Mouse (Mus musculus) CD4-positive, CD25-positive, alpha-beta regulatory T cell, adult 2 months (primary cell): ENCODE results near the gene Tnik.

Experiments
- DNase-seq: peaks from one replicate; pipeline ENCODE4 v3.0.0-alpha.2; 2012; ENCODE audit warnings: low read depth, low spot score

Gene Tnik

GRCm38 (mm10) chr3:28345961-28346360 lies 82.9 kb downstream of the Tnik start:
- no peak for DNase-seq

GRCm38 (mm10) chr3:28346476-28346875 lies 83.5 kb downstream of the Tnik start:
- DNase-seq = no peak

- no peak for DNase-seq
Observed at GRCm38 (mm10) chr3:28348746-28349145, 85.7 kb downstream of the Tnik start.

- no peak for DNase-seq
Observed at GRCm38 (mm10) chr3:28350147-28350801, 87.3 kb downstream of the Tnik start.

GRCm38 (mm10) chr3:28358391-28358790 lies 95.4 kb downstream of the Tnik start:
- no peak for DNase-seq

GRCm38 (mm10) chr3:28359138-28359537 lies 96.1 kb downstream of the Tnik start:
- DNase-seq = no peak

GRCm38 (mm10) chr3:28361056-28361455 lies 98.0 kb downstream of the Tnik start:
- DNase-seq = no peak

- DNase-seq = no peak
Observed at GRCm38 (mm10) chr3:28363441-28364125, 100.6 kb downstream of the Tnik start.

- no peak for DNase-seq
Observed at GRCm38 (mm10) chr3:28368746-28369145, 105.7 kb downstream of the Tnik start.

GRCm38 (mm10) chr3:28369266-28369665 lies 106.3 kb downstream of the Tnik start:
- no peak for DNase-seq

- DNase-seq = no peak
Observed at GRCm38 (mm10) chr3:28369698-28370097, 106.7 kb downstream of the Tnik start.

GRCm38 (mm10) chr3:28371583-28371982 lies 108.6 kb downstream of the Tnik start:
- no peak for DNase-seq

- no peak for DNase-seq
Observed at GRCm38 (mm10) chr3:28372459-28372858, 109.4 kb downstream of the Tnik start.

- DNase-seq = no peak
Observed at GRCm38 (mm10) chr3:28374738-28375510, 111.9 kb downstream of the Tnik start.

GRCm38 (mm10) chr3:28380224-28380623 lies 117.2 kb downstream of the Tnik start:
- no peak for DNase-seq

- no peak for DNase-seq
Observed at GRCm38 (mm10) chr3:28383526-28384126, 120.6 kb downstream of the Tnik start.

- no peak for DNase-seq
Observed at GRCm38 (mm10) chr3:28385199-28385975, 122.4 kb downstream of the Tnik start.

GRCm38 (mm10) chr3:28388540-28388939 lies 125.5 kb downstream of the Tnik start:
- DNase-seq = no peak

GRCm38 (mm10) chr3:28390183-28390582 lies 127.2 kb downstream of the Tnik start:
- no peak for DNase-seq

- no peak for DNase-seq
Observed at GRCm38 (mm10) chr3:28392542-28392941, 129.5 kb downstream of the Tnik start.

GRCm38 (mm10) chr3:28398781-28399180 lies 135.8 kb downstream of the Tnik start:
- DNase-seq = no peak
